Mouse (Mus musculus) frontal cortex, postnatal 14 days (tissue): ENCODE measurements around the gene Hoxb2.

ENCODE experiments used
- DNase-seq, 2 experiments: peaks; one replicate each; pipeline ENCODE4 v3.0.0; 2022; ENCODE audit warnings: low spot score in 2 of 2

Gene Hoxb2

GRCm38 (mm10) chr11:96351312-96351711, 987 bp downstream of the Hoxb2 start:
- no peak for DNase-seq

DNA sequence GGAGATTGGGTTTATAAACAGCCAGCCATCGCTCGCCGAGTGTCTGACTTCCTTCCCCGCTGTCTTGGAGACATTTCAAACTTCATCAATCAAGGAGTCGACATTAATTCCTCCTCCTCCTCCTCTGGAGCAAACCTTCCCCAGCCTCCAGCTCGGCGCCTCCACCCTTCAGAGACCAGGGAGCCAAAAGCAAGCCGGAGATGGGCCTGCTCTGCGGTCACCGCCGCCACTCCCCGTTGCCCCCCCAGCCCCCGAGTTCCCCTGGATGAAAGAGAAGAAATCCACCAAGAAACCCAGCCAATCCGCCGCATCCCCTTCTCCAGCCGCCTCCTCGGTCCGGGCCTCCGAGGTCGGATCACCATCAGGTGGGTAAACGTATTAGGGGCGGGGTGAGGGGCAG, 1.5 kb downstream of the Hoxb2 start:
- no peak for DNase-seq

- no peak for DNase-seq
These were observed 2.6 kb downstream of the Hoxb2 start for GRCm38 (mm10) chr11:96352691-96353521.

DNA sequence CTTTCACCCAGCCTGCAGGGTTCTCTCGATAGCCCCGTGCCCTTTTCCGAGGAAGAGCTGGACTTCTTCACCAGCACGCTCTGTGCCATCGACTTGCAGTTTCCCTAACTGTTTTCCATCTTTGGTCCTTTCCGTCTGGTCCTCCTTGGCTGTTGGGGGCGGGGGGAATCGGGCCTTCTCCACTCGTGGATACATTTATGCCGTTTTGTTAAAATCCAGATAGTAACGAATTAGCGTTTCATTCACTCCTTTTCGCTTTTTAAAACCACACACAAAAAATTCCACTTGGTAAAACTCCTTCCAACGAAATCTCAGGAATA, 3.2 kb downstream of the Hoxb2 start:
- DNase-seq, result no peak

DNA sequence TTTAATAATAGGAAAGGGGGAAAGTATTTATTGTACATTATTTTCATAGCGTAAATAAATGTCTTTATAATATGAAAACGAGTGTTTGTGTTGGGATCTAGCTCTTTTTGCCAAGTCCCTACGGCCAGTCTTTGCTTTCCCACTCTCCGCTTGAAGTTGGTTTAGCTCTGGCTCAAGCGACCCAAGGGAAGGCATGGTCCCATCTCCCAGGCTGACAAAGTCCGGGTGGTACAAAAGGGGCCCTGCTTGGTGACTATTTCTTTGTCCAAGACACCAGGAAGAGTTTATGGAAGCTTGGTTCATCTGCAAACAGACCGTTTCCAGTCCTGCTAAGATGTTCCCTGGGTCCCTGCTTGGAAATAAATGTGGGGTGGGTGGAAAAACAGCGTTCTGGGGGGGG, 3.6 kb downstream of the Hoxb2 start:
- DNase-seq, result no peak

GRCm38 (mm10) chr11:96354376-96354775, 4.1 kb downstream of the Hoxb2 start:
- DNase-seq, result no peak

DNA sequence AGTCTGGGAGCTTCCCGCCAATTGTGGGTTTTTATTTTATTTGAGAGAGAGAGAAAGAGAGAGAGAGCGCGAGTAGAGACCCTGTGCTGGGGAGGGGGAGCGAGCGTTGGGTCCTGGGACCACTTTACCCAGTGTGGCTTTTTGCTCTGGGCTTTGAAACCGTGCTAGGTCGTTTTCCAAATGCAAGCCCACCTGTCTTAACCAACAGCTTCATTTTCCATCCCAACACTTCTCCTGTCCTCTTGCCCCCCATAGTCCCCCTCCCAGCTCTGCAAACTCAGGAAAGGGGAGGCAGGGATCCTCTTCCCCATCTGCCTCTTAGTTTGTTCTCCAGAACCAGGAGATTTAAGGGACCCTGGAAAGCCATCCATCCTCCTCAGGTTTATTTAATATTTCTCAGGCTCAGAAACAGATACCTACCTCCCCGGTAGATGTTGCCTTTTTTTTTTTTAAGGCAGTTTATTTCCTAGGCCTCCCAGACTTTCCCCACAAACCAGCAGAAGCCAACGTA, 4.5 kb downstream of the Hoxb2 start:
- DNase-seq, result no peak

DNA sequence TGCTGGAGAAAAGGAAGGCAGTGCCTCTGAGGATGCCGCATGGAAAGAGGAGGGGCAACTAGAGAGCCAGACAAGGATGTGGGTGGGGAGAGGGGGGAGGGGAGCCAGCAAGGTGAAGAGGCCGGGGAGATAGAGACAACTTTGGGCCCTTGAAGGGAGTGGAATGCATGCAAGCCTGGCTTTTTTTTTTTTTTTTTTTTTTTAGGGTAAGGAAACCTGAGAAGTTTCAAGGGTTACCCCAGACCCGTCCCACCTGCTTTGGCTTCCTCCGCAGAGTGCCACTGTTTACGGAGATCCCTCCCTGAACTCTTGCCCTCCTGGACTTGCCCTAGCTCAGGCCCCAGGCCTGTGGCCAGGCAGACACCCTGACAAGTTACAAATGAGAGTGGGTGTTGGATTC, 13.5 kb downstream of the Hoxb2 start:
- DNase-seq, result no peak

DNA sequence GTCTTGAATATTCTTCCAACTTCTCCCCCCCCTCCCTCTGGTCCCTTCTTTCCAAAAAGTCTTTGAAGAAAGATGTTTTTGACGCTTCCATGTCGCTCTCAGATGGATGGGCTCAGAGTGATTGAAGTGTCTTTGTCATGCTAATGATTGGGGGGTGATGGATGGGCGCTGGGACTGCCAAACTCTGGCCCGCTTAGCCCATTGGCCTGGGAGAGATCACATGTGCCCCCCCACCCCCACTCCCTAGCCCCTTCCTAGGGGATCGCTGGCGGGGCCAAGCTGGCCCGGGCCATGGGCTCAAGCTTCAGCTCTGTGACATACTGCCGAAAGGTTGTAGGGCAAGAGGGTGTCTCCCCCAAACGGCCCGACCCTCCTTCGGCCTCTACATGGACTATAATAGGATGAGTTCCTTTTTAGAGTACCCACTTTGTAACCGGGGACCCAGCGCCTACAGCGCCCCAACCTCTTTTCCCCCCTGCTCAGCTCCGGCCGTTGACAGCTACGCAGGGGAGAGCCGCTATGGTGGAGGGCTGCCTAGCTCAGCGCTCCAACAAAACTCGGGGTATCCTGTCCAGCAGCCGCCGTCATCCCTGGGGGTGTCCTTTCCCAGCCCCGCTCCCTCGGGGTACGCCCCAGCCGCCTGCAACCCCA, 15.2 kb downstream of the Hoxb2 start, which contains the start of gene Hoxb1:
Gene Hoxb1, plus strand, starts transcription at position 312 of the 651 bp plus-strand sequence.
- DNase-seq, result no peak

DNA sequence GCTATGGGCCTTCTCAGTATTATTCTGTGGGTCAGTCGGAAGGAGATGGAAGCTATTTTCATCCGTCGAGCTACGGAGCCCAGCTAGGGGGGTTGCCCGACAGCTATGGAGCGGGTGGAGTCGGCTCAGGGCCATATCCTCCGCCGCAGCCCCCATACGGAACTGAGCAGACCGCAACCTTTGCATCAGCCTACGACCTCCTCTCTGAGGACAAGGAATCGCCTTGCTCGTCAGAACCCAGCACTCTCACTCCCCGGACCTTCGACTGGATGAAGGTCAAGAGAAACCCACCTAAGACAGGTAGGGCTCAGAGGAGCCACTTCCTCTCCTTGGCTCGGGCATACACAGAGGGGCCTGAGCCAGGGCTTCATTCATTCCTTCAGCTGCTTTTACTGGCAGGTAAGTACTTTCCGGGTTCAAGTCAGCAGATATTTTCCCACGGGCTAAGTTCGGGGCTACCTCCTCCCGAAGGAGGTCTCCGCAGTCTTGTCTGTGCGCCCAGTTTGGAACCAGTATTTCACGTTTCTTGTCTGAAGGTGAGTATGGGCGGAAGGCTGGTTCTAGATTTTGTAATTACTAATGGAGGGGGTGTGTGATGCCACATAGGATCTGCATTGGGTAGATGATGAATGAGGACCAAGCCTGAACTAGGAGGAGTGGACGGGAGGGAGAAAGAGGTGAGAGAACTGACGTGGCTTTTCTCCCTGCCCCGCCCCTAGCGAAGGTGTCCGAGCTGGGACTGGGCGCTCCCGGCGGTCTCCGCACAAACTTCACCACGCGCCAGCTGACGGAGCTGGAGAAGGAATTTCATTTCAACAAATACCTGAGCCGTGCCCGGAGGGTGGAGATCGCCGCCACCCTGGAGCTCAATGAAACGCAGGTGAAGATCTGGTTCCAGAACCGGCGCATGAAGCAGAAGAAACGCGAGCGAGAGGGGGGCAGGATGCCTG, 16.0 kb downstream of the Hoxb2 start:
- DNase-seq, result no peak

- DNase-seq, result no peak
These were observed 16.8 kb downstream of the Hoxb2 start for GRCm38 (mm10) chr11:96367141-96367540.

DNA sequence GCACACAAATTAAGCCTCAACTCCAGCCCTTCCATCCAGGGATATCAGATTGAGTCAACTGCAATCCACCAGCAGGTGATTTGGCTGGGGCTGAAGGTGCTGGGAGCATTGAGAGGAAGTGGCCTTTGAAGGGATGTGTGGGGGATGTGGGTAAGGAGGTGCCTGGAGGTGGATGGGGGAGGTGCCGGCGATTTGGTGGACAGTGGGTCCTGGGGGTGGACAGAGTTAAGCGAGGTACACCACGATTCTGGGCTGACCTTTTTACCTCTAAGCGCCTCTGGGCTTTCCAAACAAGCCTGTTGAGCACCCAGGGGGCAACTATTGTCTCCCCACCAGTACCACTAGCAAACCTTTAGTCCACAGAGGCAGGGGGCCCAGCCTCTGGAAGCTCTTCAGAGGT, 18.4 kb downstream of the Hoxb2 start:
- DNase-seq, result no peak

GRCm38 (mm10) chr11:96369140-96369539, 18.8 kb downstream of the Hoxb2 start:
- no peak for DNase-seq

- no peak for DNase-seq
These were observed 21.4 kb downstream of the Hoxb2 start for GRCm38 (mm10) chr11:96371726-96372125.

GRCm38 (mm10) chr11:96372519-96372918, 22.2 kb downstream of the Hoxb2 start:
- no peak for DNase-seq

DNA sequence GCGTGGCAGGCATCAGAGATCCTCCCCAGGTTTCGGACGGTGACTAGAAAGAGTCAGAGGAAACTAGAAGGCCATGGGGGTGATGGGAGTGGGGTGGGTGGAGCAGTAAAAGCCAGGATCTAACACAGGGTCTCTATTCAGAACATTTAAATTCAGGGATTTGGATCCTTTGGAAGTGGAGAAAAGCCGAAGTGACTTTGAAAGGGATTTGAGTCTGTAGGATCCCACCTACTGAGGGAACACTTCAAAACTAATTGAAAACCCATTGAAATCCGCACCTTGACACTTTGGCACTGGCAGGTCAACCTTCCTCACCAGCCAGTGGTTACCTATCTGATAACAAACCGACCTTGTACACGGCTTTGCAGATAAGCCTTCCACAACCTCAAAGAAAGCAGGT, 24.5 kb downstream of the Hoxb2 start:
- no peak for DNase-seq

DNA sequence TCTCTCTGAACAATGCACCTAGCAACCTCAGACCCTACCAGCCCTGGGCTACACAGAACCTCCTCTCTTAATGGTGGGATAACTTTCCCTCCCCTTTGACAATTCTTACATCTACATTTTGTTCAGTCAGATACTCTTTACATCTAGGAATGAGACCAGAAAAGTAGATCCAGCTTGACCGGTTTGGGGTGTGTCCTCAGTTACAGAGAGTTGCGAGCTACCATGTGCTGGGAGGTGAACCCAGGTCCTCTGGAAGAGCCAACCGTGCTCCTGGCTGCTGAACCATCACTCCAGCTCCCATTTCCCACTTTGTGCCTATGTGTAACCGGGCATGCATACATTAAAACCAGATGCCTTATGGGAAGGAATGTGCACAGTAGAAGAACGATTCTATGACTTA, 33.1 kb downstream of the Hoxb2 start:
- DNase-seq, result no peak

GRCm38 (mm10) chr11:96387635-96388034, 37.3 kb downstream of the Hoxb2 start:
- DNase-seq, result no peak

DNA sequence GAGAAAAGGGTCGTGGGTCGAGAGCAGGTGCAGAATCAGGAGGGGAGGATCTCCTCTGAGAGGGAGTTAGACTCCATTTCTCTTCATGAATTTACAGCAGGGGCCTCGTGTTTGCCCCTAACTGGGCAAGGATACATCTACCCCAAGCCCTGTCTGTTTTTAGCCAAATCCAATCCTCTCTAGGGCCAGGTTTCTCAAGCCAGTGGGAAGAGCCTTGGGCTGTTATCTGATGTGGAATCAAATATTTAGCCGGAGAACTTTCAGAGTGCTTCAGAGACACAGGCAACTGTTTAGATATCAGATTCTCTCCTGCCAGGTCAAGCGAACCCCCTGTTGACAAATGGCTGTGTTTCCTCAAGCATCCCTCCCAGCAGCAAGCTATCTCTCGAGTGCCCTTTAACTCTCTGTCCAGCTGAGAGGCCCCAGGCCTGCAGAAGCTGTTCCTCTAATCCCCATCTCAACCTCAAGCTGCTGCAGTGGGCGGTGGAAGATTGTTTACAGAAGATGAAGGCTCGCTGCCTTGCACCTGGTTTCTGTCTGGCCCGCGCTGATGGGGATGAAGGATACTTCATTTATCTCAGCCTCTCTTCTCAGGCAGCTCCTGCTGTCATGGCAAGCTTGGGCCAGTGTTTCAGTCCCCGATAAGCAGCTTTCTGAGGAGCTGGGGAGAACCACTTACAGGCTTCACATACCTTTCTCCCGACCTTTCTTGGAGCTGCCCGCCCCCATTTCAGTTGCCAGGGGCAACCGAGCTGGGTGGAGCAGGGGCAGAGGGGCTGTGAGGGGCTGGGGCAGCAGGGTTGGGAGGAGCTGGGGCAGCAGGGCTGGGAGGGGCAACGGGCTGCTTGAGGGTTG, 46.7 kb downstream of the Hoxb2 start:
- DNase-seq, result no peak

GRCm38 (mm10) chr11:96397806-96398335, 47.5 kb downstream of the Hoxb2 start:
- DNase-seq, result no peak

- no peak for DNase-seq
These were observed 49.6 kb downstream of the Hoxb2 start for GRCm38 (mm10) chr11:96399923-96400322.
